Mouse (Mus musculus): ENCODE data around the gene Atox1.

Atox1 gene

DNA sequence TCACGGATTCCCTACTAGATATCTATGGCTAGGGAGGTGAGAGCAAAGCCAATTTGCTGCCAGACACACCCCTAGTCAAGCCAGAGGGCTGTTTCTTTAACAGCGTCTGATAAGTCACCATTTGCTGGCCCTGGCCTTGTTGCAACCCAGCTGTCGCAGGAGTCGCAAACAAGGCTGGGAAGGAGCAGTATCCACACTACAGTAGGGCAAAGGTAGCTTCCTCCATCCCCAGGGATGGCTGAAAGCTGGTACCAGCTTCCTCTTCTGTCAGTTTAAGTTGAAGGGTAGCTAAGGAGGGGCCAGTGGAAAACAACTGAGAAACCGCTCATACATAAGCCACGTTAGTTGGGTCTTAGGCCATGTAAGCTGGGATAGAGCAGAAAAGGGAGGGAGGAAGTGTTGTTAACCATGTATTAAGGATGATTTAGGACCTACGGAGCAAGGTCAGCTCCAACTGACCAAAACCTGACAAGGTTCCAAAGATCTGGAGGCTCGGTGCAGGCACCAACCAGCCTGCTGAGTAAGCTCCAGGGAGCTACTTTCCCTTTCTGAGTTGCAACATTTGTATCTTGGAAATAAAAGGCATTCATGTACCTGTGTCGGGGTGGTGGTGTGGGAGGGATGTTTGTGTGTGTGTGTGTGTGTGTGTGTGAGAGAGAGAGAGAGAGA is 45.9 kb downstream of the Atox1 start:
- DNase-seq (ENCODE audit: low read depth in 2 of 2, low spot score in 2 of 2), result no peak

DNA sequence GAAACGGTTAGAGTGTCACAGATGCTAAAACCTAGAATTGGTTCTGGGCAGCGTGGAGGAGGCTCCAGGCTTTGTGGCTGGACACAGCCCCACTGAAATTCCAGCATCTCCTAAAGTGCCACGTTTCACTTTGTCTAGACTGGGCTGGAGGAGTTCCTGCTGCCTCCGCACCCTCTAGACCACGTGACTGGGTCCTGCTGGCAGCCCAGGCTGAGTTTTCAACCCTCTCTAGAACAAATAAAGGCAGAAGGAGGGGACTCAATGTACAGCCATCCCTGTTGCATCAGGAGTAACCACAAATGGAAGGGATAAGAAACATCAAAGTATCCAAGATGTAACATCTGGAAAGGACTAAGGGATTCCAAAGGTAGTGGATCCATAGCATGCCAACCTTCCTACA is 46.7 kb downstream of the Atox1 start:
- DNase-seq (ENCODE audit: low read depth in 2 of 2, low spot score in 2 of 2), result no peak

DNA sequence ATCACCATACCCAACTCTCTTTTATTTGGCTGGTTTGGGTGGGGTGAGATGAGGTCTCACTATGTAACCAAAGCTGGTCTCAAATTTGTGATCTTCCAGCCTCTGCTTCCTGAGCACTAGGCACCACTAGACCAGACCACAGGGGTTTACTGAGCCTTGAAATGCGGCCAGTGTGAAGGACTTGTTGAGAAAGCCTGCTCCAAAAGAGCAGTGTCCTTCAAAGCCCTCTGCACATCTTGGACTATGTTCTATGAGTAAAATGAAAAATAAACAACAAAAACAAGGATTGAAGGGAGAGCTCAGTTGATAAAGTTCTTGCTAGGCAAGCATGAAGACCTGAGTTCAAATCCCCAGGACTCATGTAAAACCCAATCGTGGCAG is 47.6 kb downstream of the Atox1 start:
- DNase-seq (ENCODE audit: low read depth in 2 of 2, low spot score in 2 of 2), result no peak

DNA sequence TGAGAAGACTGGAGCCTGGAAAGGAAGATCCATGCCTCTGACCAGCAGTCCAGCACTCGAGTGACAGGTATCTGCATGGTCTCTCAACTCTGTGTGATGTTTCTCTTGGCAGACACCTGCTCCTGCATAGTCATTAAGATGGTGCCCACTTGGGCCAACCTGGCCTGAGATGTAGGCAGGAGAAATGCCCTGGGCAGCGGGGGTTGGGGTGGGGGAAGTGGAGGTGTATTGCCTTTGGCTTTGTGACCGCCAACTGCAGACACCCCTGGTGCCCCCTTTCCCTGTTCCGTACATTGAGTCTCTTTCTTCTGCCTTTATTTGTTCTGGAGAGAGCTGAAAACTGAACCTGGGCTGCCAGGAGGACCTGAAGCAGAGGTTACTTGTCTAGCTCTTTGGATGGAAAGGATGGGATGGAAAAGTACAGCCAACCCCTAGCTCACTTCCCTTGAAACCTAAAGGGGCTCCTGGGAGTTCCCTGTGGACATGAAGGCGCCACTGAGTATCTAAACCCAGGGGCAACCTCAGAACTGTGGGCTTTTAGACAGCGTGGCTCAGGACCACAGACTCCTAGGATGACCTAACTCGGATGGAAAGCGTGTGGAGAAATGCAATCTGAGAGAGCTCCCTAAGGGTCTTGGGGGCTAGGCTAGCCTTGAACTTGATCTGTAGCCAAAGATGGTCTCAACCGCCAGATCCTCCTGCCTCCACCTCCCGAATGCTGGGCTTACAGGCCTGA is 48.2 kb downstream of the Atox1 start:
- no peak for DNase-seq (ENCODE audit: low read depth in 2 of 2, low spot score in 2 of 2)

DNA sequence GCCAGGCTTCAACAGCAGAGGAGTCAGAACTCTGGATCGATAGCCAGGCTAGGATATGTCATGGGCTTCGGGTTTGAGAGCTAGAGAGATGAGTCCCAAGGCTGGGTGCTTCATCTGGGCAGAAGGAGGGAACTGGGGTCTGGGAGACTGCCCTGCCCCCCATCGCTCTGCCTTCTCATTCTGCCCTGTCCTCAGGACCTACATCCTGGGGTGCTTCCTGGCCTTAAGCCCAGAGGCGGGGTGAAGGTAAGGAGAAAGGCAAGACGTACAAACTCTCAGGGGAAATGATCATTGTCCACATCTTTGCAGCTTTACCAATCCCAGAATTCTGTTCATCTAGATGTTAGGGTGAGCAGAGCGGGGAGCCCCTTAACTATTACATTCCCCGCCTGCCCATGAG is 49.0 kb downstream of the Atox1 start:
- DNase-seq (ENCODE audit: low read depth in 2 of 2, low spot score in 2 of 2), result no peak

DNA sequence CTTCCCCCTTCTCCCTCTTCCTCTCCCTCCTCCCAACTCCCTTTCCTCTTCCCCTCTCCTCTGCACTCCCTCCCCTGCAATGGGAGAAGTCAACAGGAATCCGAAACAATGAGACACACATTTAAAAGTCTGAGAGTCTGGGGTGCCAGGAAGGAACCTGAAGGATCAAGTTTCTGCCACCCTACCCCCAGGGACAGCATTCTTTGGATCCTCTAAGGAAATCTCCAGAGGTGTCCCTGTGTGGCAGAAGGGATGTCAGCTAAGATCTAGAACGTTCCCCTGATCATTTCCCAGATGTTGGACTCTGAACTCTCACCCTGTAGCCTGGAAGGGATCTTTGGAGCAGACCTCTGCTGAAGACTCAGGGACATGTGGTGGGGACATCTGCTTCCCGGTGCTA is 50.5 kb downstream of the Atox1 start:
- DNase-seq (ENCODE audit: low read depth in 2 of 2, low spot score in 2 of 2), result no peak

DNA sequence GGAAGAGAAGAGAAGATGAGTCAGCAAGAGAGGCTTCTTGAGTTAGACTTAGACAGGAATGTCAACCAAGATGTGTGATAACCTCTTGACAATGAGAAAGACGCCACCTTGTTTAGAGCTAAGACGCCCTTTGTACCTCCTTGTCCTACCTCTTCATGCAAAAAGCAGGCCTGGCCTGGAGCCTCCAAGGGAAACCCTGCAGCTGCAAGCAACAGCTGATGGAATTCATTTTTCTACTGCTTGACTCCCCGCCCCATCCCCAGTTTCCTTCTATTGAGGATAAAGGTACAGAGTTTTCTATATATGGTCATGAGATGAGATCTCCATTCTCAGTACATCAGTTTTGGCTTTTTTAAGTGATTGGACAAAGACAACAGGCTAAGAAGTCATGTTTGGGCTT is 51.0 kb downstream of the Atox1 start:
- no peak for DNase-seq (ENCODE audit: low read depth in 2 of 2, low spot score in 2 of 2)

DNA sequence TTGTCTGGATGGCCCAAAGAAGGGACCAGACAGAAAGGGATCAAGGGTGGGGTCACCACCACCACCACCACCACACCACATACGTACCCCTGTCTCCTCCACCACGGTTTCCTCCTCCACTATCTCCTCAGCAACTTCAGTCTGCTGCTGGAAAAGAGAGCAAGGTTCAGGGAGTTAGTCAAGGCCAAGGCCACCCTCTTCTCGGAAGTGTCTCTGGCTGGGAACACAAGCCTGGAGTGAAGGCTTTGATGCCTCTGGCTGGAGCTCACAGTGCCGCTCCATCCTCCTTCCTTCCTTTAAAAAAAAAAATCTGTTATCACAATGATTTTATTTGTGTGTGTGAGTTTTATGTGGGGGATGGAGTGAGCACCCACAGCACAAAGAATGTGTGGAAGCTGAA is 53.9 kb downstream of the Atox1 start:
- no peak for DNase-seq (ENCODE audit: low read depth in 2 of 2, low spot score in 2 of 2)

DNA sequence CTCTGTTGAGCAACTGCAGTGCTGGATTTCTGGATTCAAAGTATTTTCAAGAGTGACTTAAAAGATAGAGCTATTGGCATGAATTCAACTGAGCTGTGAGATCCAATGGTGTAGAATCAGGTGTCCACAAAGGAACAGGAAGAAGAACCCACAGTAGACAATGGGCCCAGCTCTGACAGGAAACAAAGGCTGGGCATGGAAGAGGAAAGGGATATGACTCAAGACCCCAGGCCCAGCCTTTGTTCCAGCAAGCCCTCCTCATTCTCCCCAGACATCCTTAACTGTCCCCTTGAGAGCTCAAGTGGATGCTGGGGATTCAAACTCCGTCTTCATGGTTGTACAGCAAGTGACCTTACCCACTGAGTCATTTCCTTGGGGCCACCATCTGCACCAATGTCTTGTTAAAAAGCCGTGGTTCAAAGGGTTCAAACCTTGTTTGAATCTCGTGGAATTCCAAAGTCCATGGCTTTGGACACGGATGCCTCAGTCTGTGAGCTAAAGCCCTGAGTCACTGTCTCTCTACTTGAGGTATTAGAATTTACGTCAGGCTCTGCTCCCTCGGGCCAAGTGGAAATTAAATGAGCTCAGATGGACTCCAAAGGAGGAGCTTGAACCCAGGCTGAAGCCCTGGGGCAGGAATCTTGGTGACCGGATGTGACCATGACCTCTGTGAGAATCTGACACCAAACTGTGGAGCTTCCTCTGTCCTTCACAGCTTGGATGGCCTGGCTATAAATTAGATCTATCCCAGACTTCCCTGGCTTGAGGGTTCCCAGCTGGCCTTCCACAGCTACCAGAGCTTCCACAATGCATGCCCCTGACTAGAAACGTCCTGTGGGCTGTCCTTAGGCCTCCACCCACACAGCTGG is 55.2 kb downstream of the Atox1 start:
- DNase-seq (ENCODE audit: low read depth in 2 of 2, low spot score in 2 of 2), result no peak

DNA sequence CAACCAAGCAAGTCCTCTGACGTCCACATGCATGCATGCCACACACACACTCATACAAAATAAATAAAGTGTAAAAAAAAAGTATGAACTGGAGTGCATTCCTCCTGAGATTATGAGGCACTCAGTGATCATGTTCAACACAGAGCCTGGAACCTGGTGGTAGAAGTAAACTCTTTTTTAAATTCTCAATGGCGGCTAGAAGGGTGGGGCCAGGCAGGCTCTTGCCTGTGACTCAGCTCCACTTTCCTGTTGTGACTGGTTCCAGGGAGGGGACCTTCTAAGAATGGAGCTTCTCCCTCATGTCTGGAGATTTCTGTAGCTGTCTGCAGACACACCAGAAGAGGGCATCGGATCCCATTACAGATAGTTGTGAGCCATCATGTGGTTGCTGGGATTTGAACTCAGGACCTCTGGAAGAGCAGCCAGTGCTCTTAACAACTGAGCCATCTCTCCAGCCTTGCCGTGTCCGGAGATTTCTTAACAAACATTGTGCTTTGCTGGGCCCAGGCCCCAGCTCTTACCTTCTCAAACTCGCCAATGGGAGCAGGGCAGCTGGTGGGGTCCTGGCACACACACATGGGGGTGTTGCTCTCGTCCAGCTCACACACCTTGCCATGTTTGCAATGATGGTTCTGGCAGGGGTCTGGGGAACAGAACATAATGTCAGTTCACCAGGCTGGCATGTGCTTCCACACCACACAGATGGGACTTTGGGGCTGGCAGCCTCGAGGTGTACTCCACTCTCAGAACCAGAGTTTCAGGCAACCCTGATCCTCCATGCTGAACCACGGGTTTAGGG is 56.2 kb downstream of the Atox1 start:
- no peak for DNase-seq (ENCODE audit: low read depth in 2 of 2, low spot score in 2 of 2)

DNA sequence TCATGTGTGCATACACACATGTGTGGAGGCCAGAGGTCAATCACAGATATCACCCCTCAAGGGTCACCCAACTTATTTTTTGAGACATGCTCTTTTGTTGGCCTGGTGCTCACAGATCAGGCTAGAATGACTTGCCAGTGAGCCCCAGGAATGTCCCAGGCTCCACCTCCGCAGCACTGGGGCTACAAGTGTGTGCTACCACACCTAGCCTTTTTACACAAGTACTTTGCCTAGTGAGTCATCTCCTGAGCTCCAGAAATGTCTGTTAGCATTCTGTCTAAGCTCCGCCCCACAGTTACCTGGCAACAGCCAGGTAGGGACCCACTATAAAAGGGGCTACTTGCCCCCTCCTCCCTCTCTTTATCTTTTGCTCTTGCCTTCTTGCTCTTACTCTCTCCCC is 60.2 kb downstream of the Atox1 start:
- DNase-seq (ENCODE audit: low read depth in 2 of 2, low spot score in 2 of 2), result no peak

DNA sequence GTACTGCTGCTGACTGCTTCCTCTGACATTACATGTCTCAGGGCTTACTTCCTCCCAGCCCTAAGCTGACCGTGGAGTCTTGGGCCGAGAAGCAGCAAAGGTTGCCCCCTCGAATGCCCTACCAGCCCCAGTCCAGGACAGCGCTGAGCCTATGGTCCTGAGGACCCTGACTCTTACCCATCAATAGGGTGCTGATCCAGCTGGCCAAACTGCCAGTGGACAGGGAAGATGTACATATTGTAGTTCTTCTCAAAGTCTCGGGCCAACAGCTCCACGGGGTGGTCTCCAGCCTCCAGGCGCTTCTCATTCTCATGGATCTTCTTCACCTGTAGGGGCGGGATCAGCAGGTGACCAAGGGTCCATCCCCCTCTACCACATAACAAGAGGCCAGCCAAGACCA is 62.7 kb downstream of the Atox1 start:
- DNase-seq (ENCODE audit: low read depth in 2 of 2, low spot score in 2 of 2), result no peak

DNA sequence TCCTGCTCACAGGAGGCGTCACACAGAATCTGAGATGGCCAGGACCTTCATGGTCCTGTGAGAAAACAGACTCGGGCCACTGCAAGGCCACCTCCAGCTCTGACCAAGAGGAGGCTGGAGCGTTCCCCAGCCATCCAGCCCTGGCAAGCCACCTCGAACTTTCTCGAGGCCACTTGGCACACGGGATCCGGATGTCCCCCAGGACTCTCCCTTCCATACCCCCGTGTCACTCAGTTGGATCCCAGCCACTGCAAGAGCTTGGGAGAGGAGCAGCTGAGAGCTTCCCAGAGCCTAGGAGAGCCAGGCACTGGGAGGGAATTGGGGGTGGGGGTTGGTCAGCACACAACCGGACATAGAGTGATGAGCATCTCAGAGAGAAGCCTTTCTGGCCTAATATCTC is 63.6 kb downstream of the Atox1 start:
- DNase-seq (ENCODE audit: low read depth in 2 of 2, low spot score in 2 of 2), result no peak

DNA sequence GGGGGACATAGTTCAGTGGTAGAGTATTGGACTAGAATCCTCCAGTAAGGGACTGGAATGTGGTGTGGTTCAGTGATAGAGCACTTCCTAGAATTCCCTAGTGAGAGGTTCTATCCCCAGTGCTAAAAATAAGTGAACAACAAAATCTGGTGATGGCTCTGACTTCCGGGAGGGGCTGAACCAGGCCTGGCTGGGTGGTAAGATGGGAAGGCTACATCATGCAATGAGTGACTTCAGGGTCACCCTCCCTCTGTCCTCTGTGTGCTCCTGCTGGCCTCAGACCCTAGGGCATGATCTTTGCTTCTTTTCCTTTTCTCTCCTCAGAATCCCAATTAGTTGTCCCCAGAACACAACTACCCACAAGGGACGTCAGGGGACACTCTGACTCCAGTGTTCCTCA is 64.0 kb downstream of the Atox1 start:
- no peak for DNase-seq (ENCODE audit: low read depth in 2 of 2, low spot score in 2 of 2)

Measured in CD8-positive naive resting alpha-beta T cell, adult 2 months (primary cell).